Mouse (Mus musculus) megakaryocyte, embryonic 14.5 days (primary cell): ENCODE data around the gene Rnpepl1.
"Not testable (repeated sequence)": the region's sequence is repeated elsewhere in the genome, so short reads cannot be mapped to it uniquely, and the experiment has no call there.

Source experiments
- FLI1 ChIP-seq: IDR thresholded peaks from 2 replicates; pipeline ENCODE4 v1.6.1; 2012; ENCODE audit warnings: low read length, inconsistent platforms, mixed read lengths
- GATA1 ChIP-seq: IDR thresholded peaks from 3 replicates; pipeline ENCODE4 v1.6.1; 2012; ENCODE audit warnings: mixed read lengths, low read length, inconsistent platforms, borderline replicate concordance

- not testable (repeated sequence) for TF ChIP-seq FLI1, GATA1
Measured at GRCm38 (mm10) chr1:92970791-92971190, 60.2 kb downstream of the Rnpepl1 start.
